Mouse (Mus musculus): Measurements from ENCODE around the gene Eif4a1. TPM values are rescaled to one million over a fixed set of nuclear protein-coding genes. Genes with fewer than 3 reads are reported as not detected.

Gene Eif4a1
- polyA plus RNA-seq (2017; shearing (Covaris generic)) = 654 TPM

DNA sequence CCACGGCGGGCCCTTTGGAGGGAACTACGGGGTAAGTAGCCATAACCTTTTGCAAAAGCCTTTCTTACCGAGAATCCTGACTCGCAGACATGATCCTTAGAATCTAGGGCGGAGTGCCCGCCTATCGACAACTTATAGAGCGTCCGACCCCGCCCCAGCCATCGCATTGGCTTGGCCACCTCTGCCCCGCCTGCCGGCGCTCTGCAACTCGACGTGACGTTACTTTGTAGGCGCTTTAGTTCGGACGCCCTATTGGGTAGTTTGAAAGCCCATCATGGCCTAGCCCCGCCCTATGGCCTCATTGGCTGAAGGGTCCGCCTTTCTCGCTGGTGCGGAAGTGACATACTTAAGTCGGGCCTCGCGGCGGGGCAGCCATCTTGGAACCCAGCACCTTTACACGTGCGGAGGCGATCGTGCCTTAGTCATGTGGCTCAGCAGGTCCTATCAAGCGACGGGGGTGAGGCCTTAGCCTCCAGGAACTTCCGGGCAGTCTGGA, at the start of gene Eif4a1:
TSS of gene Eif4a1 (minus strand) at position 213 of the 496 bp plus-strand sequence.

GRCm38 (mm10) chr11:69695361-69696181, 23.3 kb upstream of the Eif4a1 start, which contains the start of the genes Tnfsf12 and Tnfsfm13:
Gene Tnfsf12, minus strand, starts transcription at chr11:69695849.
Gene Tnfsfm13, minus strand, starts transcription at chr11:69696098.

DNA sequence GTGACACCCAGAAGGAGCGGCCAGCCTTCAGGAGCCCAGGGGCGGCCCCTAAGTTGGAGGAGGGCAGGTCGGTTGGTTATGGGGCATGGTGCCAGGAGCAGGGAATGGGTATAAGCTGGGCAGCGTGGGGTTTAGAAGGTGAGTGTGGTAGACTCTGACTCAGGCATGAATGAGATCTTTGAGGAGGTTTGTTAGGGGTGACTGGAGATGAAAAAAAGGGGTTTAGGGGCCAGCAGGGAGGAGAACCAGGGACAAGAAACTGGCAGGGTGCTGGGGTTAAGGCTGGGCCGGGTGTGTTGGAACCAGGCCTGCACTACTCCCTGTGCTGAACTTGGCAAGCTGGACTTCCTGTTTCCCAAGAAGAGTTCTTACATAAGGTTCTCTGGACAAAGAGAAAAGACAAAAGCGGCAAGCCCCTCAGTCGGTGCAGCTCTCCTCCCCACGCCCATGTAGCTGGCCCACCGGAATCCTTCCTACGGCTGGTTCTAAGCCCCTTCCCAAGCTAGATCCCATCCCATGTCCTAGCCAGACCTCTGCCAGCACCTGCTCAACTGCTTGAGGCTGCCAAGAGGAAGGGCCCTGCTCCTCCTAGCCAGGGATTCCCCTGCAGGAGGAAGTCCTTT, 13.4 kb upstream of the Eif4a1 start, which contains the start of gene Tnfsf13:
TSS of gene Tnfsf13 (minus strand) at position 259 of the 623 bp plus-strand sequence.

DNA sequence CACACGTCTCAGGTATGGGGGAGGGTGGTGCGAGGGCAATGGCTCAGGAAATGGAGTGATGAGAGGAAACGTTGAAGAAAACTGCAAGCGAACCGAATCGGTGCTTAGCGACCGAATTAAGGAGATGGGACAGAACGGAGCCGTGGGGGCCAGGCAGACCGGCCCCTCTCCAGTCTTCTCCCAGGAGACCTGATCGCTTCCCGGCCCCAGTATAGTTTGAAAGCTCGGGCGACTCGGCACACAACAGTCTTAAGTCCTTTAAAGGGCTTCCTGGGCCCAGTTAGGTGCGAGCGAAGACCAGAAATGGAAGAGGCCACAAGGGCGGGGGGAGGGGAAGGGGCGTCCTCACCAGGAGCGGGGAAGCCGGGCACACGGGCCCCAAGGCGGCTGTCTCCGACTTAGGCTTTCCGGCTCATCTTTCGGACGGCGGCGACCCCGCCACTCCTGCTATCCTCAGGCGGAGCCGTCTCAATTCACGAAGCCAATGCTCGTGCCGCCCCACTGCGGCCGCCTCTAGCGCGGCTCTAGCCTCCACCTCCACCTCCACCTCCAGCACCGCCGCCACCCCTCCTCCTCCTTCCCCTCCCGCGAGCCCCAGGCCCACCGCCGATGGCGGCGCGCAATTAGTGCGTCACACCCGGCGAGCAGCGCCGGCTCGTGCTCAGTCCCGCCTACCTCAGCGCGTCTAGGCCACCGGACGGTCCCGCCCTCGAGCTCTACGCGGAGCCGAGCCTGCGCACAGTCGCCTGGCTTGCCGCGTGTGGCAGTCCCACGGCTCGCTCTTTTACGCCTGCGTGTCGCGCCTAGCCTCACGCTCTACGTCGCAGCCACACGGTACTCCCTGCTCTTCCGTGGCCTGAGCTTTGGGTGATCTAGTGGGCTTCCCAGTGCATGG, 9.3 kb upstream of the Eif4a1 start, which contains the start of gene Senp3:
TSS of gene Senp3 (minus strand) at position 771 of the 895 bp plus-strand sequence.

GRCm38 (mm10) chr11:69665961-69666664, 6.1 kb downstream of the Eif4a1 start, which contains the start of gene Cd68:
Gene Cd68, minus strand, starts transcription at chr11:69666153.

DNA sequence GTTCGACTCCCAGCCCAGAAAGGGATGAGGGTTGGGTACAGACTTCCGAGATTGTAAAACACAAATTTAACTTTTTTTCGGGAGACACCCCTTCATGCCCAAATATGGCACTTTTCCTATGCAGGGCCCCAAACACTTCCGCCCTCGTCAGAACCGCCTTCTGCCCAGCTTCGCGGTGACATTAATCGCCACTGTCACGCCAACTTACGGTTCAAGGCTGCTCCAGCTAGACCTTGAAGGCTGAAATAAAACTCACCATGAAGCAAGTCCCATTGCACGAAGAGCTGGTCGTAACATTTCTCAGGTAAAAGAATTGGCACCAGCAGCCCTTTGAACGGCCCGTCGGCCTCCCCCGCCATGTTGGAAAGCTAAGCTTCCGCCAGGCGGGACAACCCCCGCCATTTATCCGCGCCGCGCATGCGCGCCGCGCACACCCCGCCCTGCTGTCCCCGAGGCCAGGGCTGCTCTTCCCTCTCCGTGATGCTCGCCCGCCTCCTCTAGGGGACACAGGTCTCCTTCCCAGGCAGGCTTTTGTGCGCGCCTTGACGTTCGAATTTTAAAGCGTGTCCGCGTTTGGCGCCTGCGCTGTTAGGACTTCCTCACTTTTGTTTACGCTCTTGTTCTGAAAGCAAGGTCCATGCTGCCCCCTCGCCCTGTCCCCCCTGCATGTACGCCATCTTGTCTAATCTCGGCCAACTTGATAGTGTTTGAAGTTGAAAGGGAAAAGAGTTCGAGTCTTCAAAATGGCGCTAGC, 9.8 kb downstream of the Eif4a1 start, which contains the start of gene Mpdu1:
TSS of gene Mpdu1 (minus strand) at position 430 of the 754 bp plus-strand sequence.

GRCm38 (mm10) chr11:69655264-69656064, 16.8 kb downstream of the Eif4a1 start, which contains the start of gene Sox15:
Gene Sox15, plus strand, starts transcription at chr11:69655314.

DNA sequence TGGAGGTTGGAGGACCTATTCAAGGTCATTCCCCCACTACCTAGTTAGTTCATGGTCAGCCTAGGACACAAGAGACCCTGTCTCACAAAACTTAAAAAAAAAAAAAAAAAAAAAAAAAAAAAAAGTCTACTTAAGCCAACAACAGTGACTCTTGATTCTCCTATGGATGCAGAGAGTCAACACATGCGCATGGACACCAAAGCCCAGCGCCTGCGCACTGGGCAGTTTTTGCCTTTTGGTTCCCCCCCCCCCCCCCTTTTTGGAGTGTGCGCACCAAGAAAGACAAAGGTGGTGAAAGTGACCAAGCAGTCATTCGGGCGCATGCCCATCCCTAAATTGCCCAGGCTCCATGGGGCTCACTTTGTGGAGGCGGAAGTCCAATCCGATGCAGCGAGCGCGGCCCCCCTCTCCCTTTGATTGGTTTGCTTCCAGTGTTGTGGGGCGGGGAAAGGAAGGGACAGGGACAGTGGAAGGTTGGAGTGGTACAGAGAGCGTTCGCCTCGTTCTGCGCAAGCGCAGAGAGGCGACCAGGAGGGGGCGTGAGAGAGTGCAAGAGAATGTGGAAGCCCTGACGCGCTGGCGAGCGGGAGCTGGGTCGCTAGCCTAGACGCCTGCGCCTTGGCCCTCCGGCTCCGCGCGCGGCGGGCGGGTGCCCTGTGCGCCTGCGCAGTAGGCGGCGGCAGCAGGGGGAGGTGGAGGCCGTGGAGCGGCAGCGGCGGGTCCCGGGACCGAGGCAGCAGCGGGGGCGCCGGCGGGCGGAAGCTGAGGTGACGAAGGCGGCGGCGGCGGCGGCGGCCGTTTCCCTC, 39.7 kb downstream of the Eif4a1 start, which contains the start of gene Fxr2:
TSS of gene Fxr2 (plus strand) at position 707 of the 806 bp plus-strand sequence.

GRCm38 (mm10) chr11:69621571-69622268, 50.5 kb downstream of the Eif4a1 start, which contains the start of gene Sat2:
Gene Sat2, plus strand, starts transcription at chr11:69622024.

DNA sequence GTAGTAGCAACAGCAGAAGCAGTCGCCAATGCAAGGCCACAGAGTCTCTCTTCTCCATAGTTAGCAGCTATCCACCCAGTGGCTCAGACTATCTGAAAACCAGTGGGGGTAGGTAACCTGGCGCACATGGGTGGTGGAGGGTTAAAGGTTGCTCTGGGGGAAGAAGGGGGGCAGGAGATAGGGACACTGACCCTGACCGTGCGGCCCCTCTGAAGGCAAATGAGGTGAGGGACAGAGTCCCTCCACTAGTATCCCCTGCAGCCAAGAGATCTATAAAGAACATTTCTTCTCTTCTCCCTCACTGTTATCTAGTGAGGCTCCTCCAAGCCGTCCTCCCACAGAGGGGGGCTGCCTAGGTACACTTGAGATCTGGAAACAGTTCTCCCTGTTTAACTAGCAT, 54.4 kb downstream of the Eif4a1 start, which contains the start of gene Shbg:
TSS of gene Shbg (minus strand) at position 101 of the 400 bp plus-strand sequence.

Other genes starting within 250 kb of the Eif4a1 start
- gene Dnah2, start 123.3 kb downstream of the Eif4a1 start, polyA plus RNA-seq (2017; shearing (Covaris generic)) = 0.01 TPM
- 0.47 TPM for gene Efnb3, start 112.2 kb downstream of the Eif4a1 start, polyA plus RNA-seq (2017; shearing (Covaris generic))
- gene Wrap53, start 92.2 kb downstream of the Eif4a1 start, polyA plus RNA-seq (2017; shearing (Covaris generic)) = 25.6 TPM
- 239 TPM for gene Trp53, start 92.1 kb downstream of the Eif4a1 start, polyA plus RNA-seq (2017; shearing (Covaris generic))
- gene Atp1b2, start 66.5 kb downstream of the Eif4a1 start, polyA plus RNA-seq (2017; shearing (Covaris generic)) = not detected
- gene Shbg, start 54.5 kb downstream of the Eif4a1 start, polyA plus RNA-seq (2017; shearing (Covaris generic)) = not detected
- gene Sat2, start 50.4 kb downstream of the Eif4a1 start, polyA plus RNA-seq (2017; shearing (Covaris generic)) = not detected
- 63.2 TPM for gene Fxr2, start 39.4 kb downstream of the Eif4a1 start, polyA plus RNA-seq (2017; shearing (Covaris generic))
- not detected for gene Sox15, start 17.1 kb downstream of the Eif4a1 start, polyA plus RNA-seq (2017; shearing (Covaris generic))
- gene Mpdu1, start 9.8 kb downstream of the Eif4a1 start, polyA plus RNA-seq (2017; shearing (Covaris generic)) = 66.0 TPM
- 4.3 TPM for gene Cd68, start 6.3 kb downstream of the Eif4a1 start, polyA plus RNA-seq (2017; shearing (Covaris generic))
- 43.8 TPM for gene Senp3, start 9.7 kb upstream of the Eif4a1 start, polyA plus RNA-seq (2017; shearing (Covaris generic))
- gene Tnfsf13, start 13.4 kb upstream of the Eif4a1 start, polyA plus RNA-seq (2017; shearing (Covaris generic)) = not detected
- gene Tnfsf12, start 23.4 kb upstream of the Eif4a1 start, polyA plus RNA-seq (2017; shearing (Covaris generic)) = not detected
- gene Tnfsfm13, start 23.7 kb upstream of the Eif4a1 start, polyA plus RNA-seq (2017; shearing (Covaris generic)) = not detected
- 50.4 TPM for gene Polr2a, start 86.2 kb upstream of the Eif4a1 start, polyA plus RNA-seq (2017; shearing (Covaris generic))
- gene Slc35g3, start 89.5 kb upstream of the Eif4a1 start, polyA plus RNA-seq (2017; shearing (Covaris generic)) = 0.12 TPM
- 5.5 TPM for gene Zbtb4, start 93.5 kb upstream of the Eif4a1 start, polyA plus RNA-seq (2017; shearing (Covaris generic))
- 3.7 TPM for gene Chrnb1, start 123.5 kb upstream of the Eif4a1 start, polyA plus RNA-seq (2017; shearing (Covaris generic))
- not detected for gene Fgf11, start 129.4 kb upstream of the Eif4a1 start, polyA plus RNA-seq (2017; shearing (Covaris generic))
- not detected for gene Tmem102, start 133.2 kb upstream of the Eif4a1 start, polyA plus RNA-seq (2017; shearing (Covaris generic))
- gene Gm39566, start 142.9 kb upstream of the Eif4a1 start, polyA plus RNA-seq (2017; shearing (Covaris generic)) = not detected
- gene Spem2, start 146.0 kb upstream of the Eif4a1 start, polyA plus RNA-seq (2017; shearing (Covaris generic)) = not detected
- not detected for gene Spem1, start 149.8 kb upstream of the Eif4a1 start, polyA plus RNA-seq (2017; shearing (Covaris generic))
- gene Nlgn2, start 165.4 kb upstream of the Eif4a1 start, polyA plus RNA-seq (2017; shearing (Covaris generic)) = 0.85 TPM
- 77.8 TPM for gene Tmem256, start 166.1 kb upstream of the Eif4a1 start, polyA plus RNA-seq (2017; shearing (Covaris generic))
- gene Plscr3, start 174.0 kb upstream of the Eif4a1 start, polyA plus RNA-seq (2017; shearing (Covaris generic)) = 32.7 TPM
- gene Tnk1, start 186.3 kb upstream of the Eif4a1 start, polyA plus RNA-seq (2017; shearing (Covaris generic)) = not detected
- not detected for gene Tmem95, start 205.6 kb upstream of the Eif4a1 start, polyA plus RNA-seq (2017; shearing (Covaris generic))
- 1.3 TPM for gene Kctd11, start 209.0 kb upstream of the Eif4a1 start, polyA plus RNA-seq (2017; shearing (Covaris generic))
- gene Acap1, start 223.1 kb upstream of the Eif4a1 start, polyA plus RNA-seq (2017; shearing (Covaris generic)) = 552 TPM
- gene 2810408A11Rik, start 228.6 kb upstream of the Eif4a1 start, polyA plus RNA-seq (2017; shearing (Covaris generic)) = 4.4 TPM
- gene Neurl4, start 228.6 kb upstream of the Eif4a1 start, polyA plus RNA-seq (2017; shearing (Covaris generic)) = 7.7 TPM
- gene Gps2, start 241.5 kb upstream of the Eif4a1 start, polyA plus RNA-seq (2017; shearing (Covaris generic)) = 203 TPM
- 1,414 TPM for gene Eif5a, start 249.5 kb upstream of the Eif4a1 start, polyA plus RNA-seq (2017; shearing (Covaris generic))